Mouse (Mus musculus) telencephalon, adult 2 months (tissue): ENCODE results near the gene Trpm3.
A peak's percentile ranks its signal among the peaks of the same experiment; 100 is the strongest.

Source experiments
- DNase-seq: peaks from one replicate; pipeline ENCODE4 v3.0.0-alpha.2; 2011; ENCODE audit warnings: low read depth, low spot score

Trpm3 gene

GRCm38 (mm10) chr19:22631316-22631715 is 492.5 kb downstream of the Trpm3 start:
- peak; percentile 21 for DNase-seq

- no peak for DNase-seq
Observed at GRCm38 (mm10) chr19:22635635-22636034, 496.8 kb downstream of the Trpm3 start.

GRCm38 (mm10) chr19:22637786-22638185 is 498.9 kb downstream of the Trpm3 start:
- no peak for DNase-seq

- DNase-seq = no peak
Observed at GRCm38 (mm10) chr19:22638394-22638954, 499.6 kb downstream of the Trpm3 start.

GRCm38 (mm10) chr19:22642124-22642523 is 503.3 kb downstream of the Trpm3 start:
- no peak for DNase-seq

- DNase-seq = peak; percentile 6
Observed at GRCm38 (mm10) chr19:22656466-22657215, 517.8 kb downstream of the Trpm3 start.

- no peak for DNase-seq
Observed at GRCm38 (mm10) chr19:22657251-22657650, 518.4 kb downstream of the Trpm3 start.

GRCm38 (mm10) chr19:22665401-22665800 is 526.6 kb downstream of the Trpm3 start:
- no peak for DNase-seq

GRCm38 (mm10) chr19:22670222-22670621 is 531.4 kb downstream of the Trpm3 start:
- DNase-seq = no peak

- no peak for DNase-seq
Observed at GRCm38 (mm10) chr19:22672892-22673291, 534.0 kb downstream of the Trpm3 start.

- no peak for DNase-seq
Observed at GRCm38 (mm10) chr19:22676206-22676605, 537.4 kb downstream of the Trpm3 start.

GRCm38 (mm10) chr19:22682238-22682637 is 543.4 kb downstream of the Trpm3 start:
- DNase-seq = no peak

- DNase-seq = no peak
Observed at GRCm38 (mm10) chr19:22691995-22692394, 553.1 kb downstream of the Trpm3 start.

GRCm38 (mm10) chr19:22692553-22692952 is 553.7 kb downstream of the Trpm3 start:
- DNase-seq = no peak

- DNase-seq = no peak
Observed at GRCm38 (mm10) chr19:22692956-22693355, 554.1 kb downstream of the Trpm3 start.

GRCm38 (mm10) chr19:22695423-22695822 is 556.6 kb downstream of the Trpm3 start:
- DNase-seq = peak; percentile 43

GRCm38 (mm10) chr19:22698737-22699136 is 559.9 kb downstream of the Trpm3 start:
- no peak for DNase-seq

GRCm38 (mm10) chr19:22700871-22701651 is 562.2 kb downstream of the Trpm3 start:
- DNase-seq = no peak

- no peak for DNase-seq
Observed at GRCm38 (mm10) chr19:22703876-22704275, 565.0 kb downstream of the Trpm3 start.

GRCm38 (mm10) chr19:22705414-22705813 is 566.6 kb downstream of the Trpm3 start:
- no peak for DNase-seq

- no peak for DNase-seq
Observed at GRCm38 (mm10) chr19:22719027-22719426, 580.2 kb downstream of the Trpm3 start.

- DNase-seq = no peak
Observed at GRCm38 (mm10) chr19:22729846-22730245, 591.0 kb downstream of the Trpm3 start.

- no peak for DNase-seq
Observed at GRCm38 (mm10) chr19:22730971-22731370, 592.1 kb downstream of the Trpm3 start.
